Mouse (Mus musculus): ENCODE data around the gene Pi4k2a. TPM values are rescaled to one million over a fixed set of nuclear protein-coding genes. Genes with fewer than 3 reads are reported as not detected.

Gene Pi4k2a
- total RNA-seq, 2 experiments from 2014 or later, result 14.0 to 14.7 TPM

DNA sequence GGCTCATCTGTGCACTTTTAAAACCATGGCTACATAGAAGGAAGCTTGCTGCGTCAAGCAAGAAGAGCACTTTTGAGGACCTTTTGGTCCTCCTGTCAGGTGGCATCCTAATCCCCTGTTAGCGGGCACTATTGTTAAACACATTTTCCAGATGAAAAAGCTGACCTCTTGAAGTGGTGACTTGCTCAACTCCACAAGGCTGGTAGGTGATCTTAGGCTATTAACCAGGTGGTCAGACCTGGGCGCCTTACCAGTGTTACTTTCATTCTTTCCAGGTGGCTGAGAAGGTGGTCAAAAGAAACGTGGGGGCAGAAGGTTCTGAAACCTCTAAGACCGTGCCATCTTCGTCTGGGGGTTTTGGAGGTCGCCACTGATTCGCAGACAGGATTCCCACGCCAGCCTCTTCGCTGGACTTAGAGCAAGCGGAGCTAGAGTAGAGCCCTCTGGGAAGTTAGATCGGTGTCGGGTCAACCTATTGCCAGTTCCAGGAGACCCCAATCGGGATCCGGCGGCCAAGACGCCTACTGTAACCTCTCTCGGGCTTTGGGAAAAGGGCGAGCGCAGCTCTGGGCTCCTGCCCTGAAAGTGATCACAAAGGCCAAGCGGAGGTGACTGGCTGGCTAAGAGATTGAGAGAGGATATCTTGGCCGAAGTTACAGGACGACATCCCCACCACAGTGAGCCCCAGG lies 37.9 kb downstream of the Pi4k2a start:
- intact Hi-C loops (cut with DNase I; ENCODE audit: low total_unique reads), result no loop called here
- DNase-seq, result no peak

- peak; percentile 96 for DNase-seq
- intact Hi-C loops (cut with DNase I; ENCODE audit: low total_unique reads), result no loop called here
These were observed 38.7 kb downstream of the Pi4k2a start, which contains the start of gene Avpi1 for GRCm38 (mm10) chr19:42128787-42129508. Gene Avpi1 (minus strand): TSS chr19:42129059.

DNA sequence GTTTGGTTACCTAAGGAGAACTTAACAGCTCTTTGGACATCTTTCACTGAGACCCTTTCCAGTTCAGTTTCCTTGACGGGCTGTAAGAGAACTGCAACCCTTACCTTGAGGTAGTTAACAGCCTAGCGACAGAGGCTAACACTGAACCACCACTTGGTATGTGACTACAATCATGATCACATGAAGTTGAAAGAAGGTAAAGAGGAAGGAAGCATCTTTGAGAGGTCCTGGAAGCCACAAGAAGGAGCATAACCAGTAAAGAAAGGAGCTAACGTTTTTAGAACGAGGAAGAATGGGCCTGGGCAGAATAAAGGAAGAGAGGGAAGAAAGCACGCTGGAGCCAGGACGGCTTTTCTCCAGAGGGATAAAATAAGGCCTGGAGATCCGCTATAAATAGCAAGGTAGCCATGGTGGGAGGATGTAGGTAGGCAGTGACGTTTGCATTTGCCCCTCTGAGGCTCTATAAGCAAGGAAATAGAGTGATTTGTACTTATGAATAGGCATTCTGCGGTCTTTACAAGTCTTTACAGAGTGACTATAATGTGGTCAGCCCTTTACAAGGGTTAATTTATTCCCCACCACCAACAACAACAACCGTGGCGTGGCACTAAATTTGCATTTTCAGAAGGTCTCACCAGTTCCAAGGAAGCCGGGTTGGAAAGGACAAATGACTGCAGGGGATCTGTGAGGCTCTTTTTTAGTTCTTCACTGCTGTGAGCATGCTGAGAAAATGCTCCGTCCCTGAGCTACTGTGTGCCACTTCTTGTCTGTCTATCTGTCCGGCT lies 39.4 kb downstream of the Pi4k2a start:
- intact Hi-C loops (cut with DNase I; ENCODE audit: low total_unique reads), result no loop called here
- no peak for DNase-seq

- DNase-seq, result no peak
- intact Hi-C loops (cut with DNase I; ENCODE audit: low total_unique reads), result no loop called here
These were observed 40.0 kb downstream of the Pi4k2a start for GRCm38 (mm10) chr19:42130294-42130606.

- intact Hi-C loops (cut with DNase I; ENCODE audit: low total_unique reads), result no loop called here
- DNase-seq, result no peak
These were observed 40.8 kb downstream of the Pi4k2a start for GRCm38 (mm10) chr19:42131101-42131500.

DNA sequence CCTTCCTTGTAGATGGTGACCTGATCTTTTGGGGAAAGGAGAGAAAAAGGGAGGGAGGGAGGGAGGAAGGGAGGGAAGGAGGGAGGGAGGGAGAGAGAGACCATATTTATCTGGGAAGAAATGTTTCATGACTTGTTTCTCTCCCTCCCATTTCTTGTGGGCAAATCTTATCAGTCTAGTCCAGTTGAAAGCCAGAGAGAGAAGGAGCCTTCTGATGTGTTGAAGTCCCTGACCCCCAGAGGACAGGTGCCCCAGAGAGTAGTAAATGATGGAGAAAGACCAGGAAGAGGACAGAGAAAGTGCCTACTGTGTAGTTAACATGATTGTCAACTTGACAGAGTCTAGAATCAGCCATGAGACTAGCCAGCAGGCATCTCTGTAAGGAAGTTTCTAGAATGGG lies 44.8 kb downstream of the Pi4k2a start:
- no peak for DNase-seq
- intact Hi-C loops (cut with DNase I; ENCODE audit: low total_unique reads), result no loop called here

GRCm38 (mm10) chr19:42136126-42136525 lies 45.9 kb downstream of the Pi4k2a start:
- no peak for DNase-seq
- intact Hi-C loops (cut with DNase I; ENCODE audit: low total_unique reads), result no loop called here

- DNase-seq, result no peak
- intact Hi-C loops (cut with DNase I; ENCODE audit: low total_unique reads), result no loop called here
These were observed 47.0 kb downstream of the Pi4k2a start for GRCm38 (mm10) chr19:42137167-42137672.

DNA sequence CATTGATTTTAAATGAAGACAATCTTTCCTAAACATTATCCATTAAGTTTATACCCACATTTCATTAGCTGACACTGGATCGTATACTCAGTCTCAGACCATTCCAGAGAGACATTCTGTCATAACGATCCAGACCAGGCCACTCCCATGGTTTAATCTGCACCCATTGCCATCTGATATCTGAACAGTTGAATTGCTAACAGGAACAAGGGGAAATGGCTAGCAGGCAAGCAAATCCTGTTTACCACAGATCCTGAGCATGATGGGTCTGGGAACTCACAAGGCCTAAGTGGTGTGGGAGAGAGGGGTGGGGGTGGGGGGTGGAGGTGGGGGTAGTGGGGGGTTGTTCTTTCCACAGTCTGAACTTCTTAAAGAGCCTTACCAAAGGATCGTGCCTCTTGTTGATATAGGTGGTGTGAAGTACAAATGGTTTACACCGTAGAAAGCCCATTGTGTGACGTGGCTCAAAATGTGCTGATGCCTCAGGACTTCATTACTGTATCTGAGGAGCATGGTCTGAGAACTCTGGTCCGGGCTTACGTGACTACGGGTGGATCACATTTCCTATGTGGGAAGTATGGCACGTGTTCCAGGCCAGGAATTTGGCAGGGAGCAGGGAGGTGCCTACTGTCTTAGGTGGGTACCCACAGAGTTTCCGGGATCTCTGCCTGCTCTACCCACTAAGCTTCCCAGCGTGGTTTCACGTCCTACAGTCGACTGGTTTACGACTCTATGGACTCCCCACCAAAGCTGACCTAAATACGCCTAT lies 48.4 kb downstream of the Pi4k2a start:
- intact Hi-C loops (cut with DNase I; ENCODE audit: low total_unique reads), result no loop called here
- DNase-seq, result no peak

GRCm38 (mm10) chr19:42139724-42140517 lies 49.7 kb downstream of the Pi4k2a start:
- no peak for DNase-seq
- intact Hi-C loops (cut with DNase I; ENCODE audit: low total_unique reads), result no loop called here

GRCm38 (mm10) chr19:42141998-42142397 lies 51.7 kb downstream of the Pi4k2a start:
- intact Hi-C loops (cut with DNase I; ENCODE audit: low total_unique reads), result no loop called here
- DNase-seq, result no peak

- intact Hi-C loops (cut with DNase I; ENCODE audit: low total_unique reads), result no loop called here
- no peak for DNase-seq
These were observed 52.5 kb downstream of the Pi4k2a start for GRCm38 (mm10) chr19:42142757-42143156.

DNA sequence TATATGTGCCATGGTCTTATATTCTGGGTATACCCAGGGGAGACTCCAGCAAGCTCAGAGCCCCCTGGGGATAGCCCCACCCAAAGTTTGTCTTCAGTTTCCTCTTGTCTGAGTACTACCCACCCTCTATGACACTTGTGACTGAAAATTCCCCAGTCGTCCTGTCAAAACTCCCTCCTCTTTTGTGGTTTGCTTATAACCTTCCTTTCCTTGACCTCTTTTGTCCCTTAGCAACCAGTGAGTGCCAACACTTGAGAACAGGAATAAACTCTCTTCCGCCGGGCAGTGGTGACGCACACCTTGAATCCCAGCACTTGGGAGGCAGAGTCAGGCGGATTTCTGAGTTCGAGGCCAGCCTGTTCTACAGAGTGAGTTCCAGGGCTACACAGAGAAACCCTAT lies 53.8 kb downstream of the Pi4k2a start:
- intact Hi-C loops (cut with DNase I; ENCODE audit: low total_unique reads), result no loop called here

DNA sequence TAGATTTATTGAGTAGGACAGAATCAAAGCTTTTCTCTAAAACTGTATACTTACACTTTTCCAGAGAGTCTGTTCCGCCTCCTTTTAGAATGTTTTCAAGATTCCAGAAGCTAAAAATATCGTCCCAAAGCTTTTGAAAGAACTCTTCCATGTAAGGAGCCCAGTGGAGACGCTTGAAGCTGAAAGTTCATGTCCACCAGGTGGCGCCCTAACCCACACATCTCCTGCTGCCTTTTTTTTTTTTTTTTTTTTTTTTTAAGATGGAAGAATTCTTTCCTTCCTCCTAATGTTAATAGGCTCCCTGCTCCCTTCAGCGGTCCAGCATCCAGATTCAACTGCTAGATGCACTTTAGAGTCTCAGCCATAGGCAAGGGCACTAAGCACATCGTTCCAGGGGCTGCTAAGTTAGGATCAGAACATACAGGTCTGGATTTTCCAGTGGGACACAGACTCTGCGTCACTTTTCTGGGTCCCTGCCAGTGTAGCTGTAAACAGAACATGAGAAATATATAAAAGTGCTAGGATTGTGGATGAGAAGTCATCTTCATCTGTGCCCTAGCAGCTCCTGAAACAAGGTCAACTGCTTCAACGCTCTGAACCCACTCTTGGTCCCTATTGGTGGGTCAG lies 54.4 kb downstream of the Pi4k2a start:
- peak; percentile 88 for DNase-seq
- intact Hi-C loops (cut with DNase I; ENCODE audit: low total_unique reads), result no loop called here

More for the DNA sequence above, 53.8 kb downstream of the Pi4k2a start:
- no peak for DNase-seq

DNA sequence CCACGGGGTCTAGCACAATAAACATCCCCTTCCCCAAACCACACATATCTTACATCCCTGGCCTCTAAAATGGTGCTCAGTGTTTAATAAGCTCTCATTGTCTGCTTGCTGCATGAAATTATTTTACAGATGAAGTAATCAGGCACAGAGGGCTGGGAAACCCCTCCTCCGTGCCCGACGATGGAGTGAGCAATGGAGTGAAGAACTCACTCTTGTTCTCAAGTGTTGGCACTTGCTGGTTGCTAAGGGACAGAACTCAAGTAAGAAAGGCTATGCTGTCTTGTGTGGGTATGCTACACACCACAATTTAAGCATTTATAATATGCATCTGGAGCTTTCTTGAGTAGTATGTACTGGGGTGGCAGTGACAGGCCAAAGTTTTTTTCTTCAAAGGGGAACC lies 54.9 kb downstream of the Pi4k2a start:
- intact Hi-C loops (cut with DNase I; ENCODE audit: low total_unique reads), result no loop called here
- no peak for DNase-seq

- no peak for DNase-seq
- intact Hi-C loops (cut with DNase I; ENCODE audit: low total_unique reads), result no loop called here
These were observed 55.5 kb downstream of the Pi4k2a start for GRCm38 (mm10) chr19:42145731-42146130.

- no peak for DNase-seq
These were observed 56.2 kb downstream of the Pi4k2a start for GRCm38 (mm10) chr19:42146276-42147010.

More at GRCm38 (mm10) chr19:42146276-42147010, 56.2 kb downstream of the Pi4k2a start:
- intact Hi-C loops (cut with DNase I; ENCODE audit: low total_unique reads), result no loop called here

All from gastrocnemius, postnatal 14 days (tissue).